Mouse (Mus musculus): ENCODE data around the gene Brms1l. TPM values are rescaled to one million over a fixed set of nuclear protein-coding genes. Genes with fewer than 3 reads are reported as not detected.

Gene Brms1l
- polyA plus RNA-seq, 1 experiment: 28.3 TPM

DNA sequence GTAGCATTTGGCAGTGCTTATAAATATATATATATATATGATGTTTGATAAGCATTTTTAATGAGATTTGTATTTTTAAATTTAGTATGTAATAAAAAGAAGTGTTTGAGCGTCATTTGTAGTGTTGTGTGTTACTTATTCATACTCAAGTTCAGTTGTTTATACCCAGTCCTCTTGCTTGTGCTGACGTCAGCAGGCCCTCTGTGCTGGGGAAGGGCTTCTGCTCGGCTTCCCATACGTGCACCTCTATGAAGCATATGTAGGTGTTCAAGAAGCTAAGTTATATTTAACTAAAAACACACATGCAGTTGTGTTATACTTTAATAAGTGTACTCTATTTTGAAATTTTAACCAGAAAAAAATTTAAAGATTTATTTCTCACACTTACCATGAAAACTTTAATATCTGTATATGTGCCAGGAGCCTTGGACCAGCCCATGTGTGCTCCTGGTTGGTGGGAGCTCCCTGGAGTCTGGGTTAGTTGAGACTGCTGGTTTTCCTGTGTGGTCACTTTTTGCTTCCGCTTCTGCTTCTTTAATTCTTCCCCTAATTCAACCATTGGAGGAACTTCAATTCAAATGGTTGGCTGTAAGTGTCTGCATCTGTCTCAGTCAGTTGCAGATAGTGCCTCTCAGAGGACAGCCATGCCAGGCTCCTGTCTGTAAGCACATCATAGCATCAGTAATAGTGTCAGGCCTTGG lies 33.6 kb downstream of the Brms1l start:
- 34% methylated on average over 5 of the region's 5 CpGs for WGBS
- TF ChIP-seq CTCF (IDR thresholded peaks at IDR 0.05; ENCODE audit: control insufficient read depth, insufficient read depth, low read length) (no peak), POLR2A (IDR thresholded peaks at IDR 0.05; ENCODE audit: borderline replicate concordance, control insufficient read depth, low read depth, low read length) (no peak)
- Histone ChIP-seq H3K4me3 (replicated peaks; ENCODE audit: control insufficient read depth, low read depth, low read length) (no peak overlapping the region), H3K4me1 (ENCODE audit: control insufficient read depth, insufficient read depth, low read length) (peaks cover 1% of the 10 kb centered on the region; the same call in 1 of the 2 replicates), H3K27ac (ENCODE audit: control insufficient read depth, insufficient read depth, low read depth, low read length, poor library complexity) (no peak overlapping the region)

DNA sequence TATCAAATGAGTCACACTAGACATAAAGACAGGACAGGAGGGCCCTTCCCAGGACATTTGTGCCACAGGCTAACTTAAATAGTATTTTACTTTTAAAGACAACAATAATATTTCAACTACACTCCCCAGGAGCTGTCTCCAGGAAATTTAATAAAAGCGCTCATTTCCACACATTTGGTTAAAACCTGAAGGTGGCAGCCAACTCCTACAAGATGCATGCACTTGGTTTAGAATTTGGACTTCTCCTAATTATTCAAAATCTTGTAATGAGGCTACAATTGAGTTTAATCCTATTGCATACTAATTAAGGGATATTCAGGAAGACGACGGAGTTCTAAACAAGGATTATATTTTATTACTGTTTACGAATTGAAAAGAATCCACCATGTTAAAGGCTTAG lies 49.3 kb downstream of the Brms1l start:
- no peaks in the 10 kb centered on the region for H3K4me1 ChIP-seq (ENCODE audit: control insufficient read depth, insufficient read depth, low read length)
- WGBS: 89% methylated on average over 4 of the region's 4 CpGs
- TF ChIP-seq CTCF (IDR thresholded peaks at IDR 0.05; ENCODE audit: control insufficient read depth, insufficient read depth, low read length): no peak
- TF ChIP-seq POLR2A (IDR thresholded peaks at IDR 0.05; ENCODE audit: borderline replicate concordance, control insufficient read depth, low read depth, low read length): no peak
- no peak overlapping the region for H3K27ac ChIP-seq (ENCODE audit: control insufficient read depth, insufficient read depth, low read depth, low read length, poor library complexity)
- no peak overlapping the region for H3K4me3 ChIP-seq (replicated peaks; ENCODE audit: control insufficient read depth, low read depth, low read length)

DNA sequence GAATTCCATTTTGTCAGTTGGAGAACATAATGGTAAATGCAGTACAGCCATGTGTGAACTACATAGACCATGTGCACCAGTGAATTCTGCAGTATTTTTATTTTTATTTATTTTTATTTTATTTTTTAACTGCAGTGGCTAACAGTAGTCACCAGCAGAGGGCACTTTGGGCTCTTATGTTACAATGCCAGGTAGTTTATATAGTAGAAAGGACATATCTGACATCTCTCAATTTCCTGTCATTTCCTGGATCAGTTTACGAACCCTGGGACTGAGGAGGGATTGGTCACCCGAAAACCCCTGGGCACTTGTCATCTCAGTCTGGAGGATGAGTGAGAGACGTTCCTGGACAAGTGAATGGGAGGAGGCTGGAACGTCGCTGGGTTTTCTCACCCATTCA lies 52.4 kb downstream of the Brms1l start:
- Histone ChIP-seq H3K4me3 (replicated peaks; ENCODE audit: control insufficient read depth, low read depth, low read length) (no peak overlapping the region), H3K27ac (ENCODE audit: control insufficient read depth, insufficient read depth, low read depth, low read length, poor library complexity) (no peak overlapping the region), H3K4me1 (ENCODE audit: control insufficient read depth, insufficient read depth, low read length) (no peaks in the 10 kb centered on the region)
- WGBS: 38% methylated on average over 5 of the region's 5 CpGs
- TF ChIP-seq POLR2A (IDR thresholded peaks at IDR 0.05; ENCODE audit: borderline replicate concordance, control insufficient read depth, low read depth, low read length) (no peak), CTCF (IDR thresholded peaks at IDR 0.05; ENCODE audit: control insufficient read depth, insufficient read depth, low read length) (no peak)

DNA sequence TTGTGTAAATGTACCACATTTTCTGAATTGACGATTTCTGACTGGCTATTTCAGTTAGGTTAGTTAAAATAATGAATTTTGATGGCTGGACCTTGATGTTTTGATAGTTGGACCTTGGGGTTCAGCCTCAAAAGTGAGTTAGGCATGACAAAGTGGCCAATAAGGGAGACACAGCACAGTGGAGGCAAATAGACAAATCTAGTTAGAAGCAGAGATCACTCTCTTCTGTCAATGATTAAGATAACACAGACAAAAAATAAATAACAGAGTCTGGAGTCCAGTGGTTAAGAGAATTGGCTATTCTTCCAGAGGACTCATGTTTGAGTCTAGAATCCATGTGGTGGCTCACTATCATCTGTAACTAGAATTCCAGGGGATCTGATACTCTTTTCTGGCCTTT lies 68.7 kb downstream of the Brms1l start:
- Histone ChIP-seq H3K27ac (ENCODE audit: control insufficient read depth, insufficient read depth, low read depth, low read length, poor library complexity) (no peak overlapping the region), H3K4me1 (ENCODE audit: control insufficient read depth, insufficient read depth, low read length) (no peaks in the 10 kb centered on the region), H3K4me3 (replicated peaks; ENCODE audit: control insufficient read depth, low read depth, low read length) (no peak overlapping the region)
- no peak for TF ChIP-seq POLR2A (IDR thresholded peaks at IDR 0.05; ENCODE audit: borderline replicate concordance, control insufficient read depth, low read depth, low read length)
- no peak for TF ChIP-seq CTCF (IDR thresholded peaks at IDR 0.05; ENCODE audit: control insufficient read depth, insufficient read depth, low read length)
- 74% methylated on average over 1 of the region's 1 CpGs for WGBS

DNA sequence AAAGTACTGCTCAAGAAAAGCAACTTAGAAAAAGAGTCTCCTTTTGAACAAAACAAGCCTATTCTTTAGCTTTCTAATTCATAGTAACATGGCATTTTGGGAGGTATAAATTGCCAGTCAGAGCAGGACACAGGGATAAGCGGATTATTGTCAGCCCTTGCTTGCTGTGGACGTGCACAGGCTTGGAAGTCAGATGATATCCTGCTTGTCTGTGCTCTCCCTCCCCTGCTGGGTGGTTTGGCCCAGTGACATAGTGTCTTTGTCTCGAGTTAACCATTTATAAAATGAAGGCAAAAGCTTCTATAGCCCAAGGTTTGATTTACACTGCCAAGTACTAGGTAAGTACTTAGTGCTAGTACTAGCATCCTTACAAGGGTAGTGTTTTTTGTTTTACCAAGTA lies 76.0 kb downstream of the Brms1l start:
- Histone ChIP-seq H3K27ac (ENCODE audit: control insufficient read depth, insufficient read depth, low read depth, low read length, poor library complexity) (no peak overlapping the region), H3K4me1 (ENCODE audit: control insufficient read depth, insufficient read depth, low read length) (no peaks in the 10 kb centered on the region), H3K4me3 (replicated peaks; ENCODE audit: control insufficient read depth, low read depth, low read length) (no peak overlapping the region)
- TF ChIP-seq POLR2A (IDR thresholded peaks at IDR 0.05; ENCODE audit: borderline replicate concordance, control insufficient read depth, low read depth, low read length): no peak
- TF ChIP-seq CTCF (IDR thresholded peaks at IDR 0.05; ENCODE audit: control insufficient read depth, insufficient read depth, low read length): no peak
- WGBS: 51% methylated on average over 3 of the region's 3 CpGs

DNA sequence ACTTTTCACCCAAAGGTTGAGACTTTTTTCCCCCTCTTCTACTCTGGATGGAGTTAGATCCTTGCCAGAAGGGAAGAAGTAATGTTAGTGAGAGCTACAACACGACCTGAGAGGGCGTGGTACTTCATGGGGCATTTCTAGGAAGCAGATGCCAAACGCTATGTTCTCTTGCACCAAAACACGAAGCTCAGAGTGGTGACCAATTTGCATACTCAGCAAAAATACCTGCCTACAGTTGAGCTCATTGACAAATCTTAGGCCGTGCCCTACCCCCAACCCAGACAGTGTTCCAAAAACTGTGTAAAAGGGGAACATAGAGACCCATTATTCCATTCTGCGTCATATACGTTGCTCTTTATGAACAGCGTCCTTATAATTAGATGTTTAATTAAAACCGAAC lies 77.1 kb downstream of the Brms1l start:
- 75% methylated on average over 9 of the region's 9 CpGs for WGBS

DNA sequence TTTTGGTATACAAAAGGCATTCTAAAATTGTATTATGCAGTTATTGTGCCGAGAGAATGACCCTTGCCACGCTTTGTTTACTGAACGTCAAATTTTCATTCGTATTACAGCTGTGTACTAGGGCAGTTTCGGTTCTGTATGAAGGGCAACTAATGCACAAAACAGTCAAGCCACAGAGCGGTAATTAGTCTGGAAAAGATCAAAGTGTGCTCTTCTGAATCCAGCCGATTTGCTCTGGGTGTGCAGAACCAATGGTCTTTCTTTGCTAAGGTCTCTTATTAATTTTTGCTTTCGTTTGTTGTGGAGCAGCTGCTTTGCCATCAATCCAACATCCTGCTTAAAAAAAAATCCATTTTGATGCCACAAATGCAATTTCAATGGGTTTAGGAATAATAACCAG lies 80.1 kb downstream of the Brms1l start:
- Histone ChIP-seq H3K4me3 (replicated peaks; ENCODE audit: control insufficient read depth, low read depth, low read length) (no peak overlapping the region), H3K27ac (ENCODE audit: control insufficient read depth, insufficient read depth, low read depth, low read length, poor library complexity) (no peak overlapping the region), H3K4me1 (ENCODE audit: control insufficient read depth, insufficient read depth, low read length) (no peaks in the 10 kb centered on the region)
- 80% methylated on average over 8 of the region's 8 CpGs for WGBS
- no peak for TF ChIP-seq POLR2A (IDR thresholded peaks at IDR 0.05; ENCODE audit: borderline replicate concordance, control insufficient read depth, low read depth, low read length)
- no peak for TF ChIP-seq CTCF (IDR thresholded peaks at IDR 0.05; ENCODE audit: control insufficient read depth, insufficient read depth, low read length)

More for the DNA sequence above, 77.1 kb downstream of the Brms1l start:
- Histone ChIP-seq H3K27ac (ENCODE audit: control insufficient read depth, insufficient read depth, low read depth, low read length, poor library complexity) (no peak overlapping the region), H3K4me3 (replicated peaks; ENCODE audit: control insufficient read depth, low read depth, low read length) (no peak overlapping the region), H3K4me1 (ENCODE audit: control insufficient read depth, insufficient read depth, low read length) (no peaks in the 10 kb centered on the region)
- TF ChIP-seq CTCF (IDR thresholded peaks at IDR 0.05; ENCODE audit: control insufficient read depth, insufficient read depth, low read length) (no peak), POLR2A (IDR thresholded peaks at IDR 0.05; ENCODE audit: borderline replicate concordance, control insufficient read depth, low read depth, low read length) (no peak)

DNA sequence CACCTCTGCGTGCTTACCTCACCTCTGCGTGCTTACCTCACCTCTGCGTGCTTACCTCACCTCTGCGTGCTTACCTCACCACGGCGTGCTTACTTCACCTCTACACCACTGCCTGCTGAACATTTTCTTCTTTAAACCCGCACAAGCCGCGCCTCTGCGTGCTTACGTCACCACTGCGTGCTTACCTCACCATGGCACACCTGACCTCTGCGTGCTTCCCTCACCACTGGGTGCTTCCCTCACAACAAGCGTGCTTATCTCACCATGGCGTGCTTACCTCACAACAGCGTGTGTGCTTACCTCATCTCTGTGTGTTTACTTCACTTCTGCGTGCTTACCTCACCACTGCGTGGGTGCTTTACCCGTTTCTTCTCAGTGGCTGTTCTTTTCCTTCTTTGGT lies 80.9 kb downstream of the Brms1l start:
- no peak for TF ChIP-seq POLR2A (IDR thresholded peaks at IDR 0.05; ENCODE audit: borderline replicate concordance, control insufficient read depth, low read depth, low read length)
- no peak for TF ChIP-seq CTCF (IDR thresholded peaks at IDR 0.05; ENCODE audit: control insufficient read depth, insufficient read depth, low read length)
- no peaks in the 10 kb centered on the region for H3K4me1 ChIP-seq (ENCODE audit: control insufficient read depth, insufficient read depth, low read length)
- H3K27ac ChIP-seq (ENCODE audit: control insufficient read depth, insufficient read depth, low read depth, low read length, poor library complexity): no peak overlapping the region
- H3K4me3 ChIP-seq (replicated peaks; ENCODE audit: control insufficient read depth, low read depth, low read length): no peak overlapping the region
- WGBS: 91% methylated on average over 19 of the region's 19 CpGs

Other genes with a start within 250 kb of the Brms1l start
- not detected in 2 replicates for gene Insm2, start 236.9 kb upstream of the Brms1l start, polyA plus RNA-seq (2011; ENCODE audit: insufficient read depth, insufficient read length, low replicate concordance, missing spikeins)
- 6.5 and 10.3 TPM in 2 replicates for gene Ralgapa1, start 15.2 kb upstream of the Brms1l start, polyA plus RNA-seq (2011; ENCODE audit: insufficient read depth, insufficient read length, low replicate concordance, missing spikeins)

Data from bone marrow, adult 2 months (tissue).